Mouse (Mus musculus): ENCODE measurements around the gene Borcs6. TPM values are rescaled to one million over a fixed set of nuclear protein-coding genes. Genes with fewer than 3 reads are reported as not detected.
"Not testable (repeated sequence)": the region's sequence is repeated elsewhere in the genome, so short reads cannot be mapped to it uniquely, and the experiment has no call there.

Borcs6 gene
- polyA plus RNA-seq, 1 experiment from 2014 or later = 20.1 TPM

DNA sequence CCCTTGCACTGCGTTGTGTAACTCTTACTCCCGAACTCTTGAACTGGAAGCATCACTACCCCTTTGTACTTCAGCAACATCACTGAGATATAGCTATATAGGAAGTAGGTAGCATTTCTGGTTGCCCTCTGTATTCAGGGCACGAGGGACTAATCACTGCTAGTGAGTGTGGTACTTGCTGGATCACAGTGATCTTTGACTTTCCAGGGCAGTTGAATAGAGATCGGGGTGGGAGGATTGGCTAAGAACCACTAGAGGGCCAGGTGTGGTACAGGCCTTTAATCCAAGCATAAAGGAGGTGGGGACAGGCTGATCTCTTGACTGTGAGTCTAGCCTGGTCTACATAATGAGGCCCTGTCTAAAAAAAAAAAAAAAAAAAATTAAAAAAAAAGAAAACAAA is 33.4 kb downstream of the Borcs6 start:
- TF ChIP-seq CTCF (IDR thresholded peaks at IDR 0.05) = peak; percentile 40
- TF ChIP-seq EP300 (IDR thresholded peaks at IDR 0.05) = no peak
- DNase-seq (ENCODE audit: low spot score) (peak; percentile 65), ATAC-seq (no peak)
- Histone ChIP-seq H3K4me1 (ENCODE audit: insufficient read depth, low read depth, low read length) (peaks cover 13% of the 10 kb centered on the region), H3K4me3 (ENCODE audit: low read depth, low read length) (no peak overlapping the region), H3K9ac (replicated peaks; ENCODE audit: low read depth) (no peak overlapping the region), H3K36me3 (ENCODE audit: insufficient read depth, low read length) (0 out of 2 replicates have a peak, but pooled peaks cover 4% of the 10 kb centered on the region), H3K9me3 (ENCODE audit: low read length) (no peaks in the 10 kb centered on the region), H3K4me2 (replicated peaks; ENCODE audit: low read depth, low read length) (no peak overlapping the region), H3K27me3 (replicated peaks; ENCODE audit: insufficient read depth, low read length) (no peaks in the 10 kb centered on the region), H3K27ac (ENCODE audit: low read length) (0 out of 2 replicates have a peak overlapping the region, but pooled peaks have one; percentile 0)
- WGBS = 77% methylated on average over 4 of the region's 4 CpGs

DNA sequence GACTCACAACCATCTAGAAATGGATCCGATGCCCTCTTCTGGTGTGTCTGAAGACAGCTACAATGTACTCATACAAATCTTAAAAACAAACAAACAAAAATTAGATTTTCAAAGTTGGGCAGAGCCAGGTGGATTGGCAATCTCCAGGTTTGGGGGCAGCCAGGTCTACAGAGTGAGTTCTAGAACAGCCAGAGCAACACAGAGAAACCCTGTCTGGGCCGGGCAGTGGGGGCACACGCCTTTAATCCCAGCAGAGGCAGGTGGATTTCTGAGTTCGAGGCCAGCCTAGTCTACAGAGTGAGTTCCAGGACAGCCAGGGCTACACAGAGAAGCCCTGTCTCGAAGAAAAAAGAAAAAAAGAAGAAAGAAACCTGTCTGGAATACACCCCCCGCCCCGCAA is 34.3 kb downstream of the Borcs6 start:
- not testable (repeated sequence) for H3K4me3 ChIP-seq (ENCODE audit: low read depth, low read length); ATAC-seq; H3K4me2 ChIP-seq (replicated peaks; ENCODE audit: low read depth, low read length); H3K9me3 ChIP-seq (ENCODE audit: low read length); H3K27me3 ChIP-seq (replicated peaks; ENCODE audit: insufficient read depth, low read length); DNase-seq (ENCODE audit: low spot score); H3K36me3 ChIP-seq (ENCODE audit: insufficient read depth, low read length)
- H3K4me1 ChIP-seq (ENCODE audit: insufficient read depth, low read depth, low read length) = peaks cover 19% of the 10 kb centered on the region
- peak overlapping the region; percentile 98 for H3K27ac ChIP-seq (ENCODE audit: low read length)
- TF ChIP-seq CTCF (IDR thresholded peaks at IDR 0.05) = peak; percentile 17; the same call in 1 of the 2 replicates
- peak overlapping the region; percentile 1 for H3K9ac ChIP-seq (replicated peaks; ENCODE audit: low read depth)
- WGBS = 88% methylated on average over 7 of the region's 7 CpGs

DNA sequence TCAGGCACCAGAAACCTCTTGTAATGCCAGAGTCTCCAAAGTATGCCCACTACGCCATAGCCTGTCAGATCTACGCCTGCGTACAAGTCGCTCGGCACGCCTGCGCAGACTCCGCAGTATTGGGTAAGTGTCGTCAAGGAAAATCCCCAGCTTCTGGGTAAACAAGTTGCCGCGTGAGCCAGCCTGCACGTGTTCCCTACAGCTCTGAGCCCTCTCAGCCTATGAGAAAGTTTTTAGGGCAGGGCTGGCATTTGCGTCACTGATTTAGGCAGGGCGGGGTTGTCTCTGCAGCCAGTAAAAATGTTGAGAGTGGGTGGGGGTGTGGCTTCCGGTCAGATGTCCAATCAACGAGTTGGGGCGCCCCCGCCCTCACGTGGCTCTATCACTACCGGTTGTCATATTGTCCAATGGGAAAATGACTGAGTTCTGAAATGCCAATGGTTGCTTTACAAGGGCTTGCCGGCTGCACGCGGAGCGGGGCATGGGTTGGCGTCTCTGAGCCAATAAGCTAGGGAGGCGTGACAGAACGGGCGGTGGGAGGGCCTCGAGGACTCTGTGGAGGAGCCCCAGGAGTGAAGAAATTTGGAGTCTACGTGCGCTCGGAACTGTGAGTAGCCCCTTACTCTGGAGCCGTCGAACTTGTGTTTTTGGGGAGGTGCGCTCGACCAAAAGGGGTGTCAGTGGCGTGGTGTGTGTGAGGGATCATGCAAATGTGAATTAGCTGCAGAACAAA is 35.3 kb downstream of the Borcs6 start, which contains the start of gene Per1:
Gene Per1, plus strand, starts transcription at position 521 of the 733 bp plus-strand sequence.
- peak within 1 kb of the TSS; percentile 97 for H3K4me3 ChIP-seq (ENCODE audit: low read depth, low read length)
- TF ChIP-seq EP300 (IDR thresholded peaks at IDR 0.05) (peak; percentile 99), CTCF (IDR thresholded peaks at IDR 0.05) (no peak)
- H3K4me1 ChIP-seq (ENCODE audit: insufficient read depth, low read depth, low read length) = peaks cover 11% of the 10 kb centered on the region; the same call in 1 of the 2 replicates
- 0 out of 2 replicates have a peak, but pooled peaks cover under 1% of the 10 kb centered on the region for H3K36me3 ChIP-seq (ENCODE audit: insufficient read depth, low read length)
- no peaks in the 10 kb centered on the region for H3K27me3 ChIP-seq (replicated peaks; ENCODE audit: insufficient read depth, low read length)
- no peaks in the 10 kb centered on the region for H3K9me3 ChIP-seq (ENCODE audit: low read length)
- H3K27ac ChIP-seq (ENCODE audit: low read length) = peak within 1 kb of the TSS; percentile 100
- under 1% methylated on average over 37 of the region's 37 CpGs for WGBS
- peak; percentile 100 for DNase-seq (ENCODE audit: low spot score)
- peak within 1 kb of the TSS; percentile 76 for H3K4me2 ChIP-seq (replicated peaks; ENCODE audit: low read depth, low read length)
- peak within 1 kb of the TSS; percentile 100 for H3K9ac ChIP-seq (replicated peaks; ENCODE audit: low read depth)
- peak; percentile 78 for ATAC-seq

DNA sequence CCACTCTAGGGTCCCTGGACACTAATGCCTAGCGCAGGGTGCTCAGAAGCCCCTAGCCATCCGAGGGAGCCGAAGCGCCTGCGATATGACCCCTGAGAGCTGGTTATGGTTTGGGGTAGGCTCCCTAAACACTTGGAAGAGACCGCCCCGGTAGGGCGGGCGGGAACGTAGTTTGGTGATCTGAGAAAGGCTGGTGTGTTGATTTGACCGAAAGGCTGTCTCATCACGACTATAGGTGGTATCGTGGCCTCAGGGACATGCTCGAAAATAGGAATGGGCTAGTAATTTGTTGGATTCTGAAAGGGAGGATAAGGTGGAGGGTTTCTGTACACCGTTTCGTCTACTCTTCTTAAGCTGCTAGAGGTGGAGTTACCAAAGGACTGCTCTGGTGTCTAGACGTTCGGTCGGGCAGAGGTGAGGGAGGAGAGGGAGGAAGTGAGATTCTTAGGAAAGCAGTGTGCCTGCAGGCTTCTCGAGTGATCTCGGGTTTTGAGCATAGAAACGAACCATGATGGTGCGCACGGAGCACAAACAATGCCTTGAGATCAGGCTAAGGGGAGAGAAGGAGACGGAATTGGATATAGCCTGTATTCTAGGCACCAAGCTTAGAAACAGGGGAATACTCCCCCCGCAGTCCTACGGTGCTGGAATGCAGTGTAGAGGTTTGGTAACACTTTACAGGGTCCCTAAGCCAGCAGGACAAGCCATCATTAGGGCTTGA is 36.2 kb downstream of the Borcs6 start:
- Histone ChIP-seq H3K4me1 (ENCODE audit: insufficient read depth, low read depth, low read length) (peaks cover 16% of the 10 kb centered on the region), H3K4me2 (replicated peaks; ENCODE audit: low read depth, low read length) (peak overlapping the region; percentile 76), H3K27me3 (replicated peaks; ENCODE audit: insufficient read depth, low read length) (no peaks in the 10 kb centered on the region), H3K36me3 (ENCODE audit: insufficient read depth, low read length) (peaks cover 4% of the 10 kb centered on the region; the same call in 1 of the 2 replicates), H3K9ac (replicated peaks; ENCODE audit: low read depth) (peak overlapping the region; percentile 100), H3K9me3 (ENCODE audit: low read length) (no peaks in the 10 kb centered on the region), H3K27ac (ENCODE audit: low read length) (peak overlapping the region; percentile 100), H3K4me3 (ENCODE audit: low read depth, low read length) (peak overlapping the region; percentile 97)
- ATAC-seq = no peak
- DNase-seq (ENCODE audit: low spot score) = peak; percentile 86
- under 1% methylated on average over 27 of the region's 27 CpGs for WGBS
- TF ChIP-seq CTCF (IDR thresholded peaks at IDR 0.05) = no peak
- no peak; the same call in 1 of the 2 replicates for TF ChIP-seq EP300 (IDR thresholded peaks at IDR 0.05)

DNA sequence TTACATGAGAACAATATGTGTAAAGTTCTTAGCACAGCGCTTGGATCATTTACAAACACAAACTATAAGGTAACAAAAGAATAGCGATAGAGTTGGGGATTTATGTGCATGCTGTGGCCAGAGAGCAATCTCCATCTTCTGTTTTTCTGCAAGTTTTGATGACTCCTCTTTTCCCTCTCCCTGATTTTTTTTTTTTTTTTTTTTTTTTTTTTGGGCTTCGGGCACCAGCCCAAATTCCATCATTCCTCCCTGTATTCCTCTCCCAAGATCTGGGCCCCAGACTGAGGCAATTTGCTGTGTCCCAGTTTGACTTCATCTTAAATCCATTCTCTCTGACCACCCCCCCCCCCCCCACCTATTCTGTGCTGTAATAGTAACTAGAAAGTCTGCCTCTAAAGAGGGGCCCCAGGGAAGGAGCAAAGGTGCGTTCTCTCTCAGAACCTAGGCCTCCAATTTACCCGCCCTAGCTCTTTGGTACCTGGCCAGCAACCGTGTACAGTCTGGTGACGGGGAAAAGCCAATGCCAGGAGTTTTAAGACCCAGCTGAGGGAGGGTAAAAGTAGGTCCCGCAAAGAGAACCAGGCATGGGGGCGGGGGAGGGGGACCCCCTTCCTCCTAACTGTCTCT is 37.0 kb downstream of the Borcs6 start:
- TF ChIP-seq EP300 (IDR thresholded peaks at IDR 0.05) (no peak), CTCF (IDR thresholded peaks at IDR 0.05) (no peak)
- Histone ChIP-seq H3K4me2 (replicated peaks; ENCODE audit: low read depth, low read length) (peak overlapping the region; percentile 76), H3K36me3 (ENCODE audit: insufficient read depth, low read length) (peaks cover 12% of the 10 kb centered on the region), H3K4me1 (ENCODE audit: insufficient read depth, low read depth, low read length) (peaks cover 16% of the 10 kb centered on the region), H3K27me3 (replicated peaks; ENCODE audit: insufficient read depth, low read length) (no peaks in the 10 kb centered on the region), H3K9me3 (ENCODE audit: low read length) (no peaks in the 10 kb centered on the region), H3K4me3 (ENCODE audit: low read depth, low read length) (peak overlapping the region; percentile 97), H3K9ac (replicated peaks; ENCODE audit: low read depth) (peak overlapping the region; percentile 100), H3K27ac (ENCODE audit: low read length) (peak overlapping the region; percentile 100)
- ATAC-seq (no peak), DNase-seq (ENCODE audit: low spot score) (no peak)
- WGBS = 7% methylated on average over 7 of the region's 9 CpGs

Measured in lung, postnatal 0 days (tissue).